Mouse (Mus musculus) cerebellum, adult 8-10 months (tissue): ENCODE results near the gene Inha.

Source experiments
- DNase-seq: peaks from one replicate; pipeline ENCODE4 v3.0.0; 2022

Gene Inha

GRCm38 (mm10) chr1:75521321-75522031, 14.6 kb downstream of the Inha start, which contains the start of gene Stk11ip:
Gene Stk11ip (plus strand): TSS chr1:75521529.
- peak; percentile 90 for DNase-seq

- DNase-seq, result no peak
Observed at GRCm38 (mm10) chr1:75524679-75525078, 17.8 kb downstream of the Inha start.

GRCm38 (mm10) chr1:75530546-75530945, 23.7 kb downstream of the Inha start:
- DNase-seq, result no peak

DNA sequence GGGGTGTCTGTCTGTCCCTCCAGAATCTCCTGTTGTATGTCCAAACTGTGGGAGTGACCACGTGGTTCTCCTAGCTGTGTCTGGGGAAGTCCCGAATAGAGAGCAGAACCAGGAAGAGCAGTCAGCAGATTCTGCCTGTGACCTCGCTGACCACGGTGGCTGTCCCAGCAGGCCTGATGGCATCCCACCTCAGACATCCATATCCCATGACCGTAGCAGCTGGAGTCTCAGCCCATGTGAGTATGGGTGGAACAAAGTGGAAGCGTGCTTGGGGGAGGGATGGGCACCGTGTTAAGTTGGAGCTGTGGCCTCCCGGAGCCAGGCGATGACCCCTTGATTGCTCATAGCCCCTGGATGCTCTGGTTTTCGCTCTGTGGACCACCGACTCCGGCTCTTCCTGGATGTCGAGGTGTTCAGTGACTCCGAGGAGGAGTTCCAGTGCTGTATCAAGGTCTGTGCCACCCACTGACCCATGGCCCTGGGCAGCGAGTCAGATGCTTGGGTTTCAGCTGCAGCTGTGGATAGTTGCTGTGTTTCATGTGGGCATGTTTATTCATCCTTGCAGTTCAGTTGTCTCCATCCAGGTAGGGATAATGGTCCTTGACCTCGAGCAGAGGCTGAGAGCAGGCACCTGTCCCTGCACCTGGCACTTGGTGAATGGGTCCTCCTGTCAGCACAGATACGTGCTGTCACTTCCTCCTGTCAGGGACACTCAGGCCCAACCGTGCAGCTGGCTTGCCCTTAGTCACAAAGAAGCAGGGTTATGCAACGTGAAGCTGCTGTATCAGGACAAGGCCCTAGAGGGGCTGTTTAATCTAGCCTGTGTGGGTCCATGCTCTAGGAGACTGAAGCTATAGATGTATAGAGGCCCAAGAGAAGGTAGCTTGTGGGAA, 25.6 kb downstream of the Inha start:
- DNase-seq, result no peak

DNA sequence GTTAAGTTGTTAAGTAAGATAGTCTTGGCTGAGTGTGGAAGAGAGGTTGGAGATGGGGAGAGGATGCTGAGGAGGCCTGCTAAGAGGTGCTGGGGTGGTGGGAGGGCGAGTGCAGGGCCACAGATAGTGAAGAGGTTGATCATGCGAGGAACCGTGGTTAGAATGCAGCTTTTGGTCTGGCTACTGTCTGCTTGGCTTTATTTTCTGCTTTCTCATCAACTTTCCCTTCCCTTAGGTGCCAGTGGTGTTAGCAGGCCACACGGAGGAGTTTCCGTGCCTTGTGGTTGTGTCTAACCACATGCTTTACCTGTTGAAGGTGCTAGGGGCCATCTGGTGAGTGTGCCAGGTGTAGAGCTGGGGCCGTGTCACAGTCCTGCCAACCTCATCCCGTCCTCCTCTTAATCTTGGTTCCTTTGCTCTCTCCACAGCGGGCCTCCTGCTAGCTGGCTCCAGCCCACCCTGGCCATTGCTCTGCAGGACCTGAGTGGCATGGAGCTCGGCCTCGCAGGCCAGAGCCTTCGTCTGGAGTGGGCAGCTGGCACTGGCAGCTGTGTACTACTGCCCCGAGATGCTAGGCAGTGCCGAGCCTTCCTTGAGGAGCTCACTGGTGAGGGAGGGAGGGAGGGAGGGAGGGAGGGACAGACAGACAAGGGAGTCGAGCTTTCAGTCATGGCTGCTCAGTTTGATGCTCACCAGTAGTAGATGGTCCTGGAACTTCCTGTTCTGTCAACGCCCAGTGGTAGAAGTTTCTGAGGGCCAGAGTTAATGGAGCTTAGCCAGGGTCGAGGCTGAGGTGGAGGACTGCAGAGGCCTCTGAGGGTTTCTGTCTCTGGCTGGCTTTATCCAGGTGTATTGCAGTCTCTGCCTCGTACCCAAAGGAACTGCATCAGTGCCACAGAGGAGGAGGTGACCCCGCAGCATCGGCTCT, 26.7 kb downstream of the Inha start:
- no peak for DNase-seq

DNA sequence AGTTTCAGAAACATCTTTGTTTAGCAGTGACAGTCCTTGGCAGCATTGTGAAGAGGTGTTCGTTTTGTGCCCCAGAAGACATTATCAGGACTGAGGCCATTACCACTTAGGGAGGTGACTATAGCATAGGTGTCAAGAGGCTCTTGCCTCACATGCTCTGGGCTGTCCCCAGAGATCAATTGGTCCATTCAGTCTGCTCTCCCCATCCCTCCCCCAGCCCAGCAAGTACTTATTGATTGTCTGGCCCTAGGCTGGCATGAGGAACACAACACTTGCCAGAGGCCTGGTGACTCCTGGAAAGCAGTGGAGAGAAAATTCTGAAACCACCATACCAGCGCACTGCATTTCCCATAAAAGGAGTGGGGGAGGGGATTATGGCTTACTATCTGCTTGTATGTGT, 30.7 kb downstream of the Inha start:
- no peak for DNase-seq

GRCm38 (mm10) chr1:75538597-75539190, 31.8 kb downstream of the Inha start:
- no peak for DNase-seq

DNA sequence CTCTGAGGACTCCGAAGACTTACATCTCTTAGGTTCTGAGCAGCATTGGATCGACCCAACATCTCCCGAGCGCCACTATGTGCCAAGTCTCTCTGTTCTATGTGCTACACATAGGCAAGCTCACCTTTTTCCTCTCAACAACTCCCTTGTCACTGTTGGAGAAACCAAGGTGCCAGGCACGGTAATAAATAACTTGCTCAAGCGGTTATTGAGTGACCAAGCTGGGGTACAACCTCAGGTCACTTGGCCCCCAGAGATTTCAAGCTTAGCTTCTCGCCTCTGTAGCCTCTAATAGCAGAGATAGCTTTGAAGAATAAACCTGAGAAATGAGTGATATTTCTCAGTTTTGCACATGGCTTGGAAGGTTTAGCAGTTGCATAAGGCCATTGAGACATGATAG, 34.6 kb downstream of the Inha start:
- no peak for DNase-seq

GRCm38 (mm10) chr1:75544351-75544750, 37.5 kb downstream of the Inha start:
- no peak for DNase-seq

DNA sequence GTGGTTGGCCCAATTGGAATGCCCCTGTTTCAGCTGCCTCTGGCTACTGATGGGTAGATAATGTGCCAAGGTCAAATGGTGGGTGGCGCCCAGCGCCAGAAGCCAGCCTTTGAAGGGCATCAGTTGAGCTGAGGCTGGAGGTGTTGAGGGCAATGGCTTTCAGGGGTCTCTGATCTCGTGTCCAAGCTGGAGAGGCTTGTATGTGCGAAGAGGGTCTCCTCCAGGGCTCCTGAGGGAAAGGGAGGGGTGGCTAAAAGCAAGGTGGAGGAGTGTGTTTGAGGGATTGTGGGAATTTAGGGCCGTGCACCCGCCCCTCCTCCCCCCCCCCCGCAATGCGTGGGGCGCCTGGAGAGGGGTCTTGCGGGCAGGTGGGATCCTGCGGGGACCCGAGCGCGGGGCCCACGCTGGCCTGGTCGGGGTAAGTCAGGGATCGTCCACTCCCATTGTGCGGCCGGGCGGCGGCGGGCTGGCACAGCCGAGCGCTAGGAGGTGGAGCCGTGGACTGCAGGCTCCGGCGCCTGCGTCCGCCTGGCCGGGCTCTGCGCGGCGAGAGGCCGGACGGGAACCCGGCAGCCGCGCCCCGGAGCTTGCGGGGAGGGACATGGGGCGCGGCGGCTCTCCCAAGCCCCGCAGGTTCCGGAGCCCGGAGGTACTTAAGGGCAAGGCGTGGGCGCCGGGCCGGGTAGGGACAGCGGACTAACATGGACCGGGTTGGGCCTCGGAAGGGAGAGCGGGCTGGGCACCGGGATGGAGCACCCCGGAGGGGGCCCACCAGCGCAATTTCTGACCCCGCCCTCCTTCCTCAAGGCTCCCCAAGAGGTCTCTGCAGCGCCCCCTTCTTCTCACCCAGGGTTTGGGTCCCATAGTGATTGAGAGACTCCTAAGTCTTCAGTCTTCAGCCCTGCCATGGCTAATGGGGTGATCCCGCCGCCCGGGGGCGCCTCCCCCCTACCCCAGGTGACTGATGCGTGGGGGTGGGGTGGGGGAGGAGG, 39.4 kb downstream of the Inha start, which contains the start of gene Slc4a3:
Gene Slc4a3 (plus strand): TSS at position 302 of the 992 bp plus-strand sequence.
- DNase-seq, result peak; percentile 77

GRCm38 (mm10) chr1:75547351-75547750, 40.5 kb downstream of the Inha start:
- no peak for DNase-seq

GRCm38 (mm10) chr1:75548083-75548482, 41.2 kb downstream of the Inha start:
- no peak for DNase-seq

DNA sequence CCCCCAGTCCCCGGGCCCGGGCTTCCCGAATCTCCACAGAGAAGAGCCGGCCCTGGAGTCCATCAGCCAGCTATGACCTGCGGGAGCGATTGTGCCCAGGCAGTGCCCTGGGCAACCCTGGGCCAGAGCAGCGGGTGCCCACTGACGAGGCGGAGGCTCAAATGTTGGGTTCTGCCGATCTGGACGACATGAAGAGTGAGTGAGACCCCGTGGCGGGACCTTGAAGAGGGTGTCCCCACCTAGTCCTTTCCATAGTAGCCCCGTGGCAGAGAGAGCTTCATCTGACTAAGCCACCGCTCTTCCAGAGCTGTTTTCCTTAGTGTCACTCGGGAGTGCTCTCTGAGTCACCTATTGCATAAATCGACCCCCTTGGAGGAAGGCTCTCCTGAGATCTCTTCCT, 42.0 kb downstream of the Inha start:
- no peak for DNase-seq

DNA sequence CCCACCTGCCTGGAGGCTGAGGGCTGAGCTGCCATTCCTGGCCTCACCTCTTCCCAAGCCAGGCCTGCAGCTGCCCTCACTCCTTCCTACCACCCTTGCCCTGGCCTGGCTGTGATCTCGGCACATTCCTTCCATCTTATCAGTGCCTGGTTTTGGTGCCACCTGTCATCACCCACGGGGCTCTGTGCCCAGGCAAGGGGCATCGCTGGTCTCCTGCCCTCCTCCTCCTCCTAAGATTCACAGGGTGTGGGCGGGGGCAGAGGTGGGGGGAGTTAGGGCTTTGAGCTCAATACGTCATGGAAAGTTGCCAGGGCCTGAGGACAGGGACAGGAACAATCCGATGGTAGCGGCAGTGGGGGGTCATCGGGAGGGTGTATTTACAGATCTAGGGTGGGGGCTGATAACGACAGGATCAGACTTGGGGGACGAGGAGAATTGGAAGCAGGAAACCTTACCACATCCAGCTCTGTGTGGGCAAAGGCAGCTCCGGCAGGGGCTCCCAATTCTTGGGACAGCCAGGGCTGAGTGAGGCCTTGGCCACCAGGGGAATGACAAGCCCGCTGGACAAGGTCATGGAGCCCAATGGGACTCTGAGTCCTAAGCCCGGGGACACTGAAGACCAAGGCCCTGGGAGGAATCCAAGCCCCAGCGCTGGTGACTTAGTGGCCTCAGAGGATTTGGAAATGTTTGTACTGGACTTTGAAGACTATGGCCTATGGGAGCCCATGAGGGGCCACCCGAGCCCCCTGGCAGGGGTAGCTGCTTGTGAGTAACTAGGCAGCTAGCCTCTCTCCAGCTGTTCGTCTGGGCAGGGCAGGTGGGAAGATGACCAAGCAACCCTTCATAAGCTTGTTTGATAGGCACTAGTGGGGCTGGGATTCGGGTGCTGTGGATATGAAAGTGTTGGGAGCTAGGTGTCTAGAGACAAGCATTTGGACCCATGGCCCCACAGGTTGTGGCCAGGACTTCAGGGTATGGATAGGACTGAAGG, 42.7 kb downstream of the Inha start:
- DNase-seq, result no peak

DNA sequence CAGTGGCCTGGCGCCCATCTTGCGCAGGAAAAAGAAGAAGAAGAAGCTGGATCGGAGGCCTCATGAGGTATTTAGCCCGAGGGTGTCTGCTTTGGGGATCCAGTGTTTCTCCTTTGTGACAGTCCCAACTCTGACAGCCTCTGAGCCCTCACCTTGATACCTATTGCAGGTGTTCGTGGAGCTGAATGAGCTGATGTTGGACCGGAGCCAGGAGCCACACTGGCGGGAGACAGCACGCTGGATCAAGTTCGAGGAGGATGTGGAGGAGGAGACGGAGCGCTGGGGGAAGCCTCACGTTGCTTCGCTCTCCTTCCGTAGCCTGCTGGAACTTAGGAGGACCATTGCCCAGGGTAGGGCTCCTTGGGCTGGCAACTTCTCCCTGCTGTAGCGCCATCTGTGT, 43.7 kb downstream of the Inha start:
- no peak for DNase-seq

DNA sequence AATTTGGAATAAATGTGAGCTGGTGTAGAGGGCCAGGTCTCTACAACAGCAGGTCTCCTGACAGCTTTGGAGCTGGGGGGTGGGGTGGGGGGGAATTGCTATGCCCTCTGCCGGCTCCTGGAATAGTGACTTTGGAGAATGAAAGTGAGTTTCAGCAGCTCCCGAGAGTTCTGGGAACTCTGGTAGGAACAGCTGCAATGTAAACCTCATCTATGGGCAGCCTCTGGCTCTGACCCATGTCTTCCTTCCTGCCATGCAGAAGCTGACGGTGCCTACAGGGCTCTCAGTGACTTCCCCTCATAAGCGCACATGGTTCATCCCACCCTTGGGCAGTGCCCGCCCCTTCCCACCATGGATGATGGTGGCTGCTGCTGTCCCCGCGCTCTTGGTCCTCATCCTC, 48.8 kb downstream of the Inha start:
- no peak for DNase-seq

GRCm38 (mm10) chr1:75556143-75556781, 49.4 kb downstream of the Inha start:
- no peak for DNase-seq

DNA sequence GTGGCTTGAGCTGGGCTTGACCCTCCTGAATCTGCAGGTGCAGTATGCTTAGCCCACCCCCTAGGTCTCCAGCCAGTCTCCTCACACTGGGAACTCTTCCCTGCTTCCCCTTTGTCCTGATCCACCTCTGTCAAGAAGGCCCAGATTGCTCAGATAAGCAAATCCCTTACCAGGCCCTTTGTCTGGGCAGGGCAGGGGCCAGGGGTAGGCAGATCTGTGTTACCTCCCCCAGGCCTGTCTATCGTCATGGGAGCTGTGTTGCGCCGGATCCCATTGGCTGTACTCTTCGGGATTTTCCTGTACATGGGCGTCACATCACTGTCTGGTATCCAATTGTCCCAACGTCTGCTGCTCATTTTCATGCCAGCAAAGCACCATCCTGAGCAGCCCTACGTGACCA, 50.2 kb downstream of the Inha start:
- no peak for DNase-seq

- DNase-seq, result no peak
Observed at GRCm38 (mm10) chr1:75558388-75559178, 51.7 kb downstream of the Inha start.
